Mouse (Mus musculus) T-helper 17 cell (primary cell): ENCODE results near the gene Esp15.

Experiments
- in situ Hi-C, 2 experiments: fragments of 300-600 bp; cut with MboI, MseI; formaldehyde crosslinking; loops; 1 replicate in 1 of 2; 2 replicates in 1 of 2; pipeline ENCODE4 v1.15.1; 2025; ENCODE audit warnings: high pct_unique_total_duplicates in 2 of 2

Esp15 gene

GRCm38 (mm10) chr17:39640654-39641053, at the start of gene Esp15:
TSS of gene Esp15 (plus strand) at chr17:39640954.
- in situ Hi-C loops = loop anchor here in 1 of 2 experiments (10.0 kb wide), 1 partner anchor 364 kb away; no protein-coding TSS in a partner anchor

GRCm38 (mm10) chr17:39591550-39591949, 49.2 kb upstream of the Esp15 start:
- in situ Hi-C loops = no loop called here
